Mouse (Mus musculus) cerebellum, postnatal 4 days (tissue): ENCODE measurements at regions not wholly inside any gene's neighbourhood (a gene's known extent, or its start where the extent isn't known, plus 50 kb on each side); places are given as distances from the start of the nearest gene placed in this dataset.
"Not testable (repeated sequence)": the region's sequence is repeated elsewhere in the genome, so short reads cannot be mapped to it uniquely, and the experiment has no call there.

ENCODE experiments used
- DNase-seq, 2 experiments: peaks; one replicate each; pipeline ENCODE4 v3.0.0; 2022; ENCODE audit warnings: low spot score in 2 of 2, mixed read lengths in 1 of 2

- no peak for DNase-seq
Observed at GRCm38 (mm10) chr14:58356824-58357223, 286.5 kb downstream of the Fgf9 start.

- DNase-seq = no peak
Observed at GRCm38 (mm10) chr14:58352986-58353385, 282.6 kb downstream of the Fgf9 start.

GRCm38 (mm10) chr14:58336148-58336547 lies 265.8 kb downstream of the Fgf9 start:
- no peak for DNase-seq

GRCm38 (mm10) chr14:58323164-58323563 lies 252.8 kb downstream of the Fgf9 start:
- DNase-seq = no peak

GRCm38 (mm10) chr14:58322461-58322860 lies 252.1 kb downstream of the Fgf9 start:
- DNase-seq = no peak

GRCm38 (mm10) chr14:58321875-58322274 lies 251.5 kb downstream of the Fgf9 start:
- DNase-seq = no peak

- DNase-seq = no peak
Observed at GRCm38 (mm10) chr14:58321234-58321633, 250.9 kb downstream of the Fgf9 start.

- no peak for DNase-seq
Observed at GRCm38 (mm10) chr14:58317640-58318039, 247.3 kb downstream of the Fgf9 start.

GRCm38 (mm10) chr14:58317231-58317630 lies 246.9 kb downstream of the Fgf9 start:
- no peak for DNase-seq

- no peak for DNase-seq
Observed at GRCm38 (mm10) chr14:58307695-58308094, 237.3 kb downstream of the Fgf9 start.

- DNase-seq = no peak
Observed at GRCm38 (mm10) chr14:58306832-58307521, 236.6 kb downstream of the Fgf9 start.

GRCm38 (mm10) chr14:58300411-58300887 lies 230.1 kb downstream of the Fgf9 start:
- DNase-seq = no peak

GRCm38 (mm10) chr14:58286007-58286525 lies 215.7 kb downstream of the Fgf9 start:
- DNase-seq = no peak

- no peak for DNase-seq
Observed at GRCm38 (mm10) chr14:58282708-58283290, 212.5 kb downstream of the Fgf9 start.

GRCm38 (mm10) chr14:58282264-58282663 lies 211.9 kb downstream of the Fgf9 start:
- DNase-seq = no peak

GRCm38 (mm10) chr14:58274440-58274839 lies 204.1 kb downstream of the Fgf9 start:
- not testable (repeated sequence) for DNase-seq

GRCm38 (mm10) chr14:58273693-58274419 lies 203.5 kb downstream of the Fgf9 start:
- no peak for DNase-seq

- no peak for DNase-seq
Observed at GRCm38 (mm10) chr14:58265373-58265772, 195.0 kb downstream of the Fgf9 start.

- DNase-seq = no peak
Observed at GRCm38 (mm10) chr14:58264401-58264800, 194.1 kb downstream of the Fgf9 start.

- DNase-seq = peak in 1 of 2 experiments; percentile 57
Observed at GRCm38 (mm10) chr14:58253369-58253968, 183.1 kb downstream of the Fgf9 start.

GRCm38 (mm10) chr14:58225869-58226268 lies 155.5 kb downstream of the Fgf9 start:
- no peak for DNase-seq

- no peak for DNase-seq
Observed at GRCm38 (mm10) chr14:58224419-58224818, 154.1 kb downstream of the Fgf9 start.
